Mouse (Mus musculus) CH12.LX (cell line): ENCODE measurements around the gene Angptl8. TPM values are rescaled to one million over a fixed set of nuclear protein-coding genes. Genes with fewer than 3 reads are reported as not detected.

Experiments
- DNase-seq: peaks from one replicate; pipeline ENCODE4 v3.0.0-alpha.2; 2013; ENCODE audit errors: extremely low read depth
- H3K27ac ChIP-seq: 2 replicates; pipeline ENCODE4 v1.5.1; 2012; ENCODE audit warnings: low read depth, mild to moderate bottlenecking, control low read depth, moderate library complexity; ENCODE audit not compliant: insufficient read depth
- H3K27me3 ChIP-seq: replicated peaks from 2 replicates; pipeline ENCODE3; 2012; ENCODE audit warnings: inconsistent platforms
- H3K36me3 ChIP-seq, 2 experiments: replicated peaks in 1 of 2; 2 replicates each; pipeline versions ENCODE3 to v1.6.1; 2012; ENCODE audit warnings: inconsistent platforms in 1 of 2, low read length in 1 of 2, mild to moderate bottlenecking in 1 of 2, mixed read lengths in 1 of 2, moderate library complexity in 1 of 2; ENCODE audit not compliant: control insufficient read depth in 1 of 2, insufficient read depth in 1 of 2
- H3K4me1 ChIP-seq, 2 experiments: 2 replicates each; pipeline ENCODE4 v1.6.1; 2012; ENCODE audit warnings: inconsistent platforms in 1 of 2, moderate library complexity in 1 of 2; ENCODE audit not compliant: insufficient read depth in 2 of 2, control insufficient read depth in 1 of 2
- H3K4me2 ChIP-seq: 2 replicates; pipeline ENCODE4 v1.6.1; 2012; ENCODE audit warnings: low read depth, mild to moderate bottlenecking, control low read depth; ENCODE audit not compliant: poor library complexity, insufficient read depth, severe bottlenecking
- H3K4me3 ChIP-seq, 3 experiments: fragments of 150-350 bp in 1 of 3; sonication (generic) in 1 of 3; replicated peaks in 1 of 3; 2 replicates each; pipeline versions ENCODE3 to v1.5.1; 2011 to 2012; ENCODE audit warnings: low read depth in 2 of 3, low read length in 2 of 3, mild to moderate bottlenecking in 2 of 3, moderate library complexity in 2 of 3, control low read depth in 1 of 3, improper control_type of control experiment in 1 of 3, inconsistent platforms in 1 of 3, mixed read lengths in 1 of 3; ENCODE audit not compliant: poor library complexity in 1 of 3
- H3K79me2 ChIP-seq: replicated peaks from 2 replicates; pipeline ENCODE4 v1.6.1; 2012; ENCODE audit warnings: mild to moderate bottlenecking, moderate library complexity; ENCODE audit not compliant: control insufficient read depth, poor library complexity, insufficient read depth, severe bottlenecking; ENCODE audit errors: extremely low read depth
- H3K9ac ChIP-seq: 2 replicates; pipeline ENCODE4 v1.6.1; 2012; ENCODE audit warnings: low read depth, mild to moderate bottlenecking, control low read depth, moderate library complexity; ENCODE audit not compliant: insufficient read depth
- H3K9me3 ChIP-seq: replicated peaks from 2 replicates; pipeline ENCODE3; 2012; ENCODE audit warnings: low read length, inconsistent platforms, mixed read lengths
- BHLHE40 ChIP-seq: IDR thresholded peaks from 2 replicates; pipeline ENCODE4 v1.6.1; 2011; ENCODE audit warnings: mild to moderate bottlenecking, low read depth, low read length, improper control_type of control experiment
- CHD1 ChIP-seq: IDR thresholded peaks from 2 replicates; pipeline ENCODE4 v1.6.1; 2012; ENCODE audit warnings: low read depth, low read length, improper control_type of control experiment, inconsistent platforms
- E2F4 ChIP-seq: IDR thresholded peaks from 2 replicates; pipeline ENCODE4 v1.6.1; 2011; ENCODE audit warnings: low read depth, low read length, improper control_type of control experiment; ENCODE audit not compliant: insufficient replicate concordance
- ELF1 ChIP-seq: IDR thresholded peaks from 2 replicates; pipeline ENCODE4 v1.6.1; 2014; ENCODE audit warnings: low read depth, mild to moderate bottlenecking, inconsistent platforms, low read length, improper control_type of control experiment
- HCFC1 ChIP-seq: IDR thresholded peaks from 2 replicates; pipeline ENCODE4 v1.6.1; 2012; ENCODE audit warnings: low read depth, mild to moderate bottlenecking, inconsistent platforms, low read length, improper control_type of control experiment
- IRF4 ChIP-seq: IDR thresholded peaks from 2 replicates; pipeline ENCODE4 v1.6.1; 2014; ENCODE audit warnings: low read depth, mild to moderate bottlenecking, inconsistent platforms, low read length, improper control_type of control experiment
- MAX ChIP-seq: IDR thresholded peaks from 2 replicates; pipeline ENCODE4 v1.6.1; 2011; ENCODE audit warnings: low read length, improper control_type of control experiment
- MAZ ChIP-seq: IDR thresholded peaks from 2 replicates; pipeline ENCODE4 v1.6.1; 2012; ENCODE audit warnings: low read depth, mild to moderate bottlenecking, inconsistent platforms, low read length, improper control_type of control experiment, moderate library complexity
- MXI1 ChIP-seq: IDR thresholded peaks from 2 replicates; pipeline ENCODE4 v1.6.1; 2011; ENCODE audit warnings: mild to moderate bottlenecking, low read depth, low read length, improper control_type of control experiment
- MYC ChIP-seq: IDR thresholded peaks from 2 replicates; pipeline ENCODE4 v1.6.1; 2011; ENCODE audit warnings: low read depth, mild to moderate bottlenecking, improper control_type of control experiment, low read length
- NRF1 ChIP-seq: IDR thresholded peaks from 2 replicates; pipeline ENCODE4 v1.6.1; 2014; ENCODE audit warnings: low read depth, mild to moderate bottlenecking, inconsistent platforms, low read length, improper control_type of control experiment, moderate library complexity
- UBTF ChIP-seq: IDR thresholded peaks from 2 replicates; pipeline ENCODE4 v1.6.1; 2012; ENCODE audit warnings: low read depth, mild to moderate bottlenecking, inconsistent platforms, low read length, improper control_type of control experiment, moderate library complexity
- dilution Hi-C: fragments of 300-500 bp; cut with MboI; formaldehyde crosslinking; loops from 2 replicates; pipeline ENCODE4 v1.14.3; 2020; ENCODE audit warnings: low sequenced_read_pairs; ENCODE audit not compliant: extremely low pct_unique_long_range_greater_than_20kb, extremely low pct_ligation_motif_present
- in situ Hi-C: fragments of 300-500 bp; cut with MboI; formaldehyde crosslinking; loops from 3 replicates; pipeline ENCODE4 v1.14.3; 2019; ENCODE audit warnings: low sequenced_read_pairs, low pct_ligation_motif_present, low pct_unique_long_range_greater_than_20kb, mixed read lengths
- polyA plus RNA-seq: library from polyadenylated mRNA; unstranded; fragments of >175 nt; gene quantifications from 2 replicates; pipeline ENCODE4 v1.2.1, GENCODE M21; 2012; ENCODE audit warnings: low read depth; ENCODE audit not compliant: insufficient read length
- total RNA-seq, 2 experiments: library from RNA; depleted of rRNA; stranded (reverse); fragments of 300-350 nt in 1 of 2; fragments of >200 nt in 1 of 2; gene quantifications; 2 replicates each; pipeline ENCODE4 v1.2.3; 2012 to 2014

The Angptl8 gene
- total and polyA plus RNA-seq, 3 experiments: not detected

GRCm38 (mm10) chr9:21854894-21855293, 19.6 kb downstream of the Angptl8 start:
- H3K79me2 ChIP-seq: no peaks in the 10 kb centered on the region
- H3K4me1 ChIP-seq: peaks cover 11 to 24% of the 10 kb centered on the region in 2 experiments
- peaks cover 3% of the 10 kb centered on the region for H3K9me3 ChIP-seq
- H3K36me3 ChIP-seq: no peaks in the 10 kb centered on the region
- no peak for DNase-seq
- dilution Hi-C loops: no loop called here
- no peak overlapping the region for H3K4me2 ChIP-seq
- peaks cover 22% of the 10 kb centered on the region for H3K27me3 ChIP-seq
- H3K9ac ChIP-seq: no peak overlapping the region
- in situ Hi-C loops: no loop called here
- no peak overlapping the region for H3K27ac ChIP-seq
- no peak for TF ChIP-seq MAZ
- TF ChIP-seq MXI1: no peak
- TF ChIP-seq UBTF: no peak
- no peak for TF ChIP-seq E2F4
- TF ChIP-seq IRF4: no peak
- no peak for TF ChIP-seq MAX
- no peak overlapping the region for H3K4me3 ChIP-seq

- no peak for TF ChIP-seq ELF1
- no peak for TF ChIP-seq MYC
- no peak for TF ChIP-seq NRF1
- no peak for TF ChIP-seq MXI1
- TF ChIP-seq CHD1: no peak
- TF ChIP-seq HCFC1: no peak
- Histone ChIP-seq H3K36me3 (no peaks in the 10 kb centered on the region), H3K27me3 (peaks cover 13% of the 10 kb centered on the region), H3K4me1 (peaks cover 11 to 17% of the 10 kb centered on the region in 2 experiments), H3K4me3 (no peak overlapping the region), H3K4me2 (no peak overlapping the region), H3K9me3 (peaks cover 9% of the 10 kb centered on the region), H3K9ac (no peak overlapping the region), H3K79me2 (no peaks in the 10 kb centered on the region), H3K27ac (no peak overlapping the region)
- no peak for DNase-seq
- in situ Hi-C loops (no loop called here), dilution Hi-C loops (no loop called here)
Measured at GRCm38 (mm10) chr9:21857501-21857900, 22.2 kb downstream of the Angptl8 start.

GRCm38 (mm10) chr9:21858084-21858483, 22.8 kb downstream of the Angptl8 start:
- dilution Hi-C loops (no loop called here), in situ Hi-C loops (no loop called here)
- Histone ChIP-seq H3K27me3 (peaks cover 16% of the 10 kb centered on the region), H3K4me3 (no peak overlapping the region), H3K27ac (no peak overlapping the region), H3K4me2 (no peak overlapping the region), H3K4me1 (peaks cover 7 to 13% of the 10 kb centered on the region in 2 experiments), H3K9me3 (peaks cover 11% of the 10 kb centered on the region), H3K79me2 (no peaks in the 10 kb centered on the region), H3K36me3 (no peaks in the 10 kb centered on the region)
- no peak for DNase-seq
- no peak for TF ChIP-seq BHLHE40
- no peak for TF ChIP-seq MYC
- TF ChIP-seq, all 38 proteins: peak for 0
- H3K9ac ChIP-seq: no peak overlapping the region
